Mouse (Mus musculus): ENCODE measurements around the gene Bicc1.

Gene Bicc1

GRCm38 (mm10) chr10:71159676-71160235 lies at the start of gene Bicc1:
Gene Bicc1, minus strand, starts transcription at chr10:71159700.
- no peak for DNase-seq (ENCODE audit: low read depth, low spot score)

DNA sequence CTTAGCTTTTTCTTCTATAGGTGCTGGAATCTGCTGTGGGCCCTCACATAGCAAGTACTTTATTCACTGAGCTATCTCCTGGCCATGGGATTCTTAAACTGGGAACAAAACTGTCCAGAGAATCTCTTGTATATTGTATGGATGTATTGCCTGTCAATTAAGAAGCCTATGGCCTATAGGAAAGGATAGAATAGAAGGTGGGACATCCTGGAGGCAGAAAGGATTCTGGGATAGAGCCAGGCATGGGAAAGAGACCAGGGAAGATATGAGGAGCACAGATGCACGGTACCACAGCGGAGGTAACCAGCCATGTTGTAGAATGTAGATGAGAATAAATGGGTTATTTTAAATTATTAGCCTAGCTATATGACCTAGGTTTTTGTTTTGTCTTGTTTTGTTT lies 42.0 kb upstream of the Bicc1 start:
- no peak for DNase-seq (ENCODE audit: low read depth, low spot score)

GRCm38 (mm10) chr10:71200964-71201363 lies 41.5 kb upstream of the Bicc1 start:
- no peak for DNase-seq (ENCODE audit: low read depth, low spot score)

DNA sequence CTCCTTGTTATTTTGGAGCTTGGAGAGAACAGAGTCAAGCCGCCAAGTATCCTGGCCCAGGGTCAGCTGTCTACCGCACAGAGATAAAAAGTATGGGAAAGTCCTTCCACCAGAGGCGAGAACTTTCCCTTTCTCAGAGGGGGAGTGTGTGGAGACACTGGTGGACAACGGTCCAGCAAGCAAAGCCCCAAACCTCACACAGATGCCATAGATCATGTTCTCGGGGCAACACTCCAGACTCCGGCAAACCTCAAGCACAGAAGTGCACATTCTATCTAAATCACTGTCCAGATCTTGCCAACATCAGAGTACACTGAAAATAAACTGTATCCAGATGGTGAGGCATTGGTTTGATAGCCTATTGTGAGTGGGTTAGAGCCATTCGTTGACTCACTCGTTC lies 39.2 kb upstream of the Bicc1 start:
- no peak for DNase-seq (ENCODE audit: low read depth, low spot score)

DNA sequence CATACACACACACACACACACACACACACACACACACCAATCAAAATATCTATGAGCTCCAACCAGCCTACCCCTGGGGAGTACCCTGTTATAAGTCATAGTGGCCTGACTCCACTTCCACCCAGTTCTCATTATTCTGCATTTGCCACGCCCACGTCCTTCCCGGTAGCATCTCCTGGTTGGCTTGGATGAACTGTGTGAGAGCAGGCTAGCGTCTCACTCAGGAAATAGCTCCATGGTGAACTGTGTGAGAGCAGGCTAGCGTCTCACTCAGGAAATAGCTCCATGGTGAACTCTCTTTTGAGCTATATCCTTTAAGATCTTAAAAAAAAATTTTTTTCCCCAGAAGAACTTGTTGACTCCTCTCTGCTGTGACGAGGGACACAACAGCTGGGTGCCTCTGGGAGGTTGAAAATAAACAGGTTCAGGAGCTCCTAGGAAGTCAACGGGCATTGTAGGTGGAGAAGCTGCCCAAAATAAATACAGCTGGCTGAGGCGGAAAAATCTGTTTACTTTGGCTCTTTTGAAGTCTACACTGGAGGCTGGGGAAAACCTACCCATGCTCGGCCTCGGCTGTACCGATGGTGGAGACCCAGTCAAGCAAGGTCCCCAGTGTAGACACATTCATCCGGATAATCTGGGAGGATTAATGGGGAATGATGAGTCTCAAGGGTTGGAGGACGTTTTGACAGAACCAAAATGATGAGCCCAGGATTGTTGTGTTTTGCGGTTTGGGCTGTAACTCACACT lies 37.7 kb upstream of the Bicc1 start:
- DNase-seq (ENCODE audit: low read depth, low spot score), result no peak

DNA sequence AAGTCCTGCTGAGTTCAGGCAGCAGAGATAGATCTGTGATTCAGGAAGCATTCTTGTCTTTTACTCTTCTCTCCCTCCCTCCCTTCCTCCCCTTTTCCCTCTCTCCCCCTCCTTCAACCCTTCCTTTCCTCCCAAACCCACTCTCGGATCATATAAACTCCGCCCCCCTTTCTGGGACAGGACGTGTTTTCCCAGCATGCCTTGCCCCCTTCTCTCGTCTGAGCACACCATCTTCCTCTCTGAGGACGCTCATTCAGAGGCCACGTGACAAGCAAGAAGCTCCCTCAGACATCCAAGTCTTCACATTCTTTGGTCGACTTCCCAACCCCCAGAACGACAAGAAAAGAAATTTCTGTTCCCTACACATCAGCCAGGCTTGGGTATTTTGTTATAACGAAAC lies 36.0 kb upstream of the Bicc1 start:
- DNase-seq (ENCODE audit: low read depth, low spot score), result no peak

DNA sequence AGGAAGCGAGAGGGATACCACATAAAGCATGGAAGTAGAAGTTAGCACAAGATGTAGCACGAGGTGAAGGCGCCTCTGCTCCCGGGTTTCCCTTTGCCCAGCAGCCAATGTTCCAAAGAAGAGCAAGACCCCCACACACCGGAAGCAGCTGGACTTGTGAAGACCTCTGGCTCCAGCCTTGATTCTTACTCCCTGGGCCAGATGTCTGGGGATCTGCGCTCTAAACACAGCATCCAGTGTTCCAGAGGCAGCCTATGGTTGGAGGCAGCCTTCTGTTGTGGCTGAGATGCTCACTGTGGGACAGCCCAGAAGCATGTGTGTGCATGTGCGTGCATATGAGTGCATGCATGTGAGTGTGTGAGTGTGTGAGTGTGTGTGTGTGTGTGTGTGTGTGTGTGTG lies 35.2 kb upstream of the Bicc1 start:
- DNase-seq (ENCODE audit: low read depth, low spot score), result no peak

GRCm38 (mm10) chr10:71193319-71193718 lies 33.8 kb upstream of the Bicc1 start:
- no peak for DNase-seq (ENCODE audit: low read depth, low spot score)

- no peak for DNase-seq (ENCODE audit: low read depth, low spot score)
Measured at GRCm38 (mm10) chr10:71192886-71193285, 33.4 kb upstream of the Bicc1 start.

GRCm38 (mm10) chr10:71188681-71189080 lies 29.2 kb upstream of the Bicc1 start:
- no peak for DNase-seq (ENCODE audit: low read depth, low spot score)

DNA sequence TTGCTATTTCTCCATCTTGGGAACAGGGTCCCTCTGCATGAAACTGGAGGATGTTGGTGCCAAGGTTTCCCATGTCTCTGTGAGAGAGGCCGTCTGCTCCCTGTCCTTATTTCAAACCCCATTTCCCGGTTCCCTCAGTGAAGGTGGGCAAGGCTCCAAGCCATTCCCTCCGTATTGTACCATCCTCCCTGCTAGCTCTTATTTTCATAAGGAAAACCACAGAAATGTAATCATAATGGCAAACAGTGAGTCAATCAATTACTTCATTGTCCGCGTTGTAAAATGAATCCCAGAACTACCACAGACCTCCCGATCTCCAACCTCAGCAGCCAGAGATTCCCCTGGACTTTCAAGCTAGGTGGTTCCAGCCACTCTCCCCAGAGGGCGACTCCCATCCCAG lies 25.6 kb upstream of the Bicc1 start:
- DNase-seq (ENCODE audit: low read depth, low spot score), result no peak

GRCm38 (mm10) chr10:71183339-71184031 lies 24.0 kb upstream of the Bicc1 start:
- no peak for DNase-seq (ENCODE audit: low read depth, low spot score)

DNA sequence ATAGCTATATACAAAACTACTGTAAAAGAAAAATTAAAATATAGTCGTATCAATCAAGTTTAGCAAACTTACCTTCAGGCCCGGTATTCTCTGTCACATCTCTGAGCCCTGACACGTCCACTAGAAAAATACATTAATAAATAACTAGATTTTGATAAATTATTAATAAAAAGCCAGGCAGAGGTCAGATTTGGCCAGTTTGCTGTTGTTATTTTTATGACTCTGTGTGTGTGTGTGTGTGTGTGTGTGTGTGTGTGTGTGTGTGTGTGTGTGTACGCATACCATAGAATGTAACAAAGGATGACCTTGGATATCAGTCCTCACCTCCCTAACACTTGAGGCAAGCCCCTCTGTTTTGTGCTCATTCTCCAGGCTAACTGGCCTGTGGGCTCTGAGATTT lies 22.4 kb upstream of the Bicc1 start:
- no peak for DNase-seq (ENCODE audit: low read depth, low spot score)

DNA sequence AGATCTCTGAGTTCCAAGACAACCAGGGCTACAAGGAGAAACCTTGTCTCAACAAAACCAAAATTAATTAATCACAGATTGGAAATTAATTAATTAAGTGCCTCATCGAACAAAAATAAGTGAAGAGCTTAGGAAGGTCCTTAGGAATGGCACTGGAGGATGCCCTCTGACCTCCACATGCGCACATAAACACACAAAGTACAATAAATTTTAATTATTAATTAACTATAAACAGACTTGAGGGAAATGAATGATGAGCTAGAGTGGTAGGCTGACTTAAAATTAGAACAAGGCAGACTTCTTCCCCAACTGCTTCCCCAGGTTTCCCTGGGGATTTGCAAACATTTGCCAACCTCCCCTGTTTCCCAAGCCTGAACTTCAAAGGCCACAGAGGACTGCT lies 21.6 kb upstream of the Bicc1 start:
- no peak for DNase-seq (ENCODE audit: low read depth, low spot score)

DNA sequence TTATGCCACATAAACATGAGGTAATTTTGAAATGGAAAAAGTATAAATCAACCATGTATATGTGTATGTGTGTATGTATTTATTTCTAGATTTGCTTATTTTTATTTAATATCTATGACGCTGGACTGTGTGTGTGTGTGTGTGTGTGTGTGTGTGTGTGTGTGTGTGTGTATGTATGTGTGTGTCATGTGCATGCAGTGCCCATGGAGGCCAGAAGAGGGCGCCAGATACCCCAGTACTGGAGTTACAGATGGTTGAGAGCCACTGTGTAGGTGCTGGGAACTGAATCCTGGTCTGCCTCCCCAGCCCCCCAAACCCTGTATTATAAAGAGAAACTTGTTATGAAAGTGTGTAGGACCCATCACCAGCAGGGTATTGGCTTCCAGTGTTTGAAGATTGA lies 20.6 kb upstream of the Bicc1 start:
- DNase-seq (ENCODE audit: low read depth, low spot score), result no peak

GRCm38 (mm10) chr10:71177201-71177600 lies 17.7 kb upstream of the Bicc1 start:
- DNase-seq (ENCODE audit: low read depth, low spot score), result no peak

GRCm38 (mm10) chr10:71176341-71176740 lies 16.8 kb upstream of the Bicc1 start:
- no peak for DNase-seq (ENCODE audit: low read depth, low spot score)

GRCm38 (mm10) chr10:71175280-71175679 lies 15.8 kb upstream of the Bicc1 start:
- no peak for DNase-seq (ENCODE audit: low read depth, low spot score)

GRCm38 (mm10) chr10:71171414-71171813 lies 11.9 kb upstream of the Bicc1 start:
- DNase-seq (ENCODE audit: low read depth, low spot score), result no peak

GRCm38 (mm10) chr10:71170771-71171170 lies 11.3 kb upstream of the Bicc1 start:
- DNase-seq (ENCODE audit: low read depth, low spot score), result no peak

DNA sequence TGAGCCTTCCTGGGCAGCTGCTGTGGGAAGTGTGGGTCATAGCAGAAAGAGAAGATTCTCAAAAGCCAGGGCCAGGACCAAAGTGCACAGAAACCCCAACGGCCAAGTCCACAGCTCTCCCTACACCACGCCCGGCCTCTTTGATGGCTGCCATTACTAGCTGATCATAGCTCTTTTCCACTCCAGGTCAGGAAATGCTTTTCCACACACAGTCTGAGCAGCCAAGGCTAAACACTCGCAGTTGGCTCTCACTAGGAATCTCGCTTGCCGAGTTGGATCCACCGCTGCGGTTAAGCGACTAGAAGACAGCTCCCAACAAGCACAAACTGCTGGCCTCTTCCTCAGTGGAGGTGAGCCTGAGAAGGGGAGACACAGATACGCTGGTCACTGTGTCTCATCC lies 10.3 kb upstream of the Bicc1 start:
- DNase-seq (ENCODE audit: low read depth, low spot score), result no peak

- no peak for DNase-seq (ENCODE audit: low read depth, low spot score)
Measured at GRCm38 (mm10) chr10:71169171-71169570, 9.7 kb upstream of the Bicc1 start.

GRCm38 (mm10) chr10:71160449-71160848 lies 949 bp upstream of the Bicc1 start:
- DNase-seq (ENCODE audit: low read depth, low spot score), result no peak
